Mouse (Mus musculus) liver, adult (tissue): ENCODE measurements around the gene Hist1h2ap.
"Not testable (repeated sequence)": the region's sequence is repeated elsewhere in the genome, so short reads cannot be mapped to it uniquely, and the experiment has no call there.

Source experiments
- GATA4 ChIP-seq: IDR thresholded peaks from 2 replicates; pipeline ENCODE4 v1.6.1; 2014; ENCODE audit warnings: mild to moderate bottlenecking, low read length; ENCODE audit not compliant: insufficient replicate concordance

The Hist1h2ap gene

DNA sequence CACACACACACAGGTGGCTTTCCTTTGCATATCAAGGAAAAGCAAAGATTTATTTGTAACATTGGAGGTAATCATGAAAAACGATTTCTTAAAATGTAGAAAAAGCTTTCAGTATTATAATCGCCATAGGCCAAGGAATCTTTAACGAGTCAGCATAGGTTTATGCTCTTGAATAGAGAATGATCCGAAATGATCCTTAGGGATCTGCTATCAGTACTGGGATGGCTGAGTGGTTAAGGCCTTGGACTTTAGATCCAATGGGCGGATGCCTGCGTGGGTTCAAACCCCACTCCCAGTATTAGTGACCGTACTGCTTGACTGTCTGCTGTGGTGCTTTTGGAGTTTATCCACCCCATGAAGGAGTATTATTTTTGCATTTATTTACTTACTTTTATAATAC lies 37.7 kb downstream of the Hist1h2ap start:
- no peak for TF ChIP-seq GATA4

- no peak for TF ChIP-seq GATA4
These were observed 42.6 kb downstream of the Hist1h2ap start for GRCm38 (mm10) chr13:21790601-21791283.

DNA sequence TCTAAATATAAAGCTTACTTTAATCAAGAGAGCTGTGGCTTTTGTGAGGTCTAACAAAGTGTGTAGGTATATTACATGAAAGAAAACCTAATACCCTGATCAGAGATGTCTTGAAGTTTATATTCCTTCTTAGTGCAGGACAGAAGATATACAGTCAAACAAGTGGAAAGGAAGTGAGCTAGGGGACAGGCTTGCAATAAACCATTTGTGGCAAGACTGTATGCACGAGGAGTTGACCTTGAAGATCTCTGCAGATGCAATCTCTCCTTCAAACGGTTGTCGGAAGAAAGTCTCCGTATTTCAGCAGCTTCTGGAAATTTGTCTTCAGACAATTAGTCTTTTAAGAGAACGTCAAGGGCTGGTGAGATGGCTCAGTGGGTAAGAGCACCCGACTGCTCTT lies 43.4 kb downstream of the Hist1h2ap start:
- TF ChIP-seq GATA4, result no peak

- TF ChIP-seq GATA4, result no peak
These were observed 45.3 kb downstream of the Hist1h2ap start for GRCm38 (mm10) chr13:21787760-21788593.

DNA sequence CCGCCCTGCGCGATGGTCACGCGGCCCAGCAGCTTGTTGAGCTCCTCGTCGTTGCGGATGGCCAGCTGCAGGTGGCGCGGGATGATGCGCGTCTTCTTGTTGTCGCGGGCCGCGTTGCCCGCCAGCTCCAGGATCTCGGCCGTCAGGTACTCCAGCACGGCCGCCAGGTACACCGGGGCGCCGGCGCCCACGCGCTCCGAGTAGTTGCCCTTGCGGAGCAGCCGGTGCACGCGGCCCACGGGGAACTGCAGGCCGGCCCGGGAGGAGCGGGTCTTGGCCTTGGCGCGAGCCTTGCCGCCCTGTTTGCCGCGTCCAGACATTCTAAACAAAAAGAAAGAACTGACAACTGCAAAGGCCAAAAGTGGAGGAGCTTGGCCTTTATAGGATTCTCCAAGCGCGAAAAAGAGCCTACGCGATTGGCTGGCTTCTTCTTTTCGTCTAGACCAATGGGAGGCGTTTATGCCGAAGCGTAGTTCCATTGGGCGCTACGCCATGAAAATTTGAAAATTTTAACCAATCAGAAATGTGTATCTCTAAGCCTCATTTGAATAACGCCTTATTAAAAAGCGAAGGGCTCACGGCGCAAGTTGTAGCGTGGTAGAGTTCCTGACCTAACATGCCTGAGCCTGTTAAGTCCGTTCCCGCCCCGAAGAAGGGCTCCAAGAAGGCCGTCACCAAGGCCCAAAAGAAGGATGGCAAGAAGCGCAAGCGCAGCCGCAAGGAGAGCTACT lies 46.2 kb downstream of the Hist1h2ap start, which contains the start of the genes Hist1h2an and Hist1h2bp:
Gene Hist1h2an, minus strand, starts transcription at position 320 of the 731 bp plus-strand sequence.
Gene Hist1h2bp, plus strand, starts transcription at position 563 of the 731 bp plus-strand sequence.
- TF ChIP-seq GATA4, result not testable (repeated sequence)

- TF ChIP-seq GATA4, result no peak
These were observed 47.0 kb downstream of the Hist1h2ap start for GRCm38 (mm10) chr13:21786189-21786898.

DNA sequence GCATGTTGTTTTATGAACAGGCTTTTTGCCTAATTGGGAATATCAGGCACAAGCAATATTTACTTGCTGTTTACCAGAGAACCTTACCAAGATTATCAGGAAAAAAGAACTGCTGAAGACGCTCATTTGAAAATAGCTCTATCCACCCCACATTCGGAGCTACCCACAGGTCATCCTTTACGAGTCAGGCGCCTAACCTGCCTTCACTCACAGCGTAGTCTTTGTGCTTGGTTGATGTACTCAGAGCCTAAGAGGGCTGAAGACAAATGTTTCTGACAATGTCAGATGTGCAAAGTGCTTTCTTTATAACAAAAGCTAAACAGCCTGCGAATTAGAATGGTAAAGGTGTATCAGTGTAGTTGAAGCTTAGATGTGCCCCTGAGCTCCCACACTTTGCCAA lies 49.0 kb downstream of the Hist1h2ap start:
- TF ChIP-seq GATA4, result no peak

- TF ChIP-seq GATA4, result no peak
These were observed 49.6 kb downstream of the Hist1h2ap start for GRCm38 (mm10) chr13:21783734-21784161.

GRCm38 (mm10) chr13:21783255-21783617 lies 50.1 kb downstream of the Hist1h2ap start, which contains the start of gene Hist1h3i:
Hist1h3i (minus strand) TSS chr13:21783370.
- TF ChIP-seq GATA4, result no peak
